Mouse (Mus musculus): Measurements from ENCODE around the gene Entpd3. TPM values are rescaled to one million over a fixed set of nuclear protein-coding genes. Genes with fewer than 3 reads are reported as not detected.

The Entpd3 gene
- polyA plus RNA-seq, 1 experiment from 2014 or later = 4.5 TPM

- Histone ChIP-seq H3K4me3 (ENCODE audit: low read length) (no peak overlapping the region), H3K9me3 (ENCODE audit: control insufficient read depth, low read length) (no peaks in the 10 kb centered on the region), H3K4me1 (ENCODE audit: control insufficient read depth, insufficient read depth, low read depth, low read length) (peaks cover 2% of the 10 kb centered on the region), H3K4me2 (ENCODE audit: low read length) (no peak overlapping the region), H3K36me3 (ENCODE audit: control insufficient read depth, insufficient read depth, low read length) (peaks cover 2% of the 10 kb centered on the region; the same call in 1 of the 2 replicates), H3K27ac (ENCODE audit: low read depth, low read length) (no peak overlapping the region), H3K9ac (ENCODE audit: low read depth, low read length) (peak overlapping the region; percentile 41; the same call in 1 of the 2 replicates), H3K27me3 (replicated peaks; ENCODE audit: control insufficient read depth, insufficient read depth, low read length) (no peaks in the 10 kb centered on the region)
- ATAC-seq = peak; percentile 45; the same call in 1 of the 2 replicates
- 8% methylated on average over 8 of the region's 8 CpGs for WGBS
These were observed 37.6 kb upstream of the Entpd3 start for GRCm38 (mm10) chr9:120502013-120502412.

- peaks cover 2% of the 10 kb centered on the region for H3K4me1 ChIP-seq (ENCODE audit: control insufficient read depth, insufficient read depth, low read depth, low read length)
- no peak overlapping the region for H3K9ac ChIP-seq (ENCODE audit: low read depth, low read length)
- no peak overlapping the region for H3K4me3 ChIP-seq (ENCODE audit: low read length)
- H3K27me3 ChIP-seq (replicated peaks; ENCODE audit: control insufficient read depth, insufficient read depth, low read length) = no peaks in the 10 kb centered on the region
- no peak overlapping the region for H3K4me2 ChIP-seq (ENCODE audit: low read length)
- H3K36me3 ChIP-seq (ENCODE audit: control insufficient read depth, insufficient read depth, low read length) = no peaks in the 10 kb centered on the region
- no peak for ATAC-seq
- H3K27ac ChIP-seq (ENCODE audit: low read depth, low read length) = no peak overlapping the region
- 71% methylated on average over 2 of the region's 2 CpGs for WGBS
- no peaks in the 10 kb centered on the region for H3K9me3 ChIP-seq (ENCODE audit: control insufficient read depth, low read length)
These were observed 35.2 kb upstream of the Entpd3 start for GRCm38 (mm10) chr9:120504423-120504822.

DNA sequence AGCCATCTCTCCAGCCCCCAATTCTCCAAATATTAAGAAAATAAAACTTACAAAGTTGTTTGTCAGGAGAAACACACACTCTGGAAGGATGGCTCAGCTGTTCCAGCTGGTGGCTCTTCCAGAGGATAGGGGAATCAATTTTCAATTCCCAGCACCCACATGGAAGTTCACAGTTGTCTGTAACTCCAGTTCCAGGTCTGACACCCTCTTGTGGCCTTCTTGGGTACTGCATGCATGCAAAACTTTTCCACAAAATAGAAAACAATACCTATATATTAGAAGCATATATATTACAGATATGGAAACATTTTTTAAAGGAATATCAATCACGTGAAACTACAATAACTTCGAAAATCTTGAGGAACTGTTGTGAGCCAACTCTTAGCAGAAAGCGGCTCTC lies 27.8 kb upstream of the Entpd3 start:
- WGBS = 88% methylated on average over 3 of the region's 3 CpGs
- H3K27ac ChIP-seq (ENCODE audit: low read depth, low read length) = no peak overlapping the region
- H3K4me2 ChIP-seq (ENCODE audit: low read length) = no peak overlapping the region
- H3K4me1 ChIP-seq (ENCODE audit: control insufficient read depth, insufficient read depth, low read depth, low read length) = no peaks in the 10 kb centered on the region
- no peak overlapping the region for H3K4me3 ChIP-seq (ENCODE audit: low read length)
- H3K36me3 ChIP-seq (ENCODE audit: control insufficient read depth, insufficient read depth, low read length) = no peaks in the 10 kb centered on the region
- H3K9me3 ChIP-seq (ENCODE audit: control insufficient read depth, low read length) = no peaks in the 10 kb centered on the region
- H3K9ac ChIP-seq (ENCODE audit: low read depth, low read length) = no peak overlapping the region
- no peak for ATAC-seq
- H3K27me3 ChIP-seq (replicated peaks; ENCODE audit: control insufficient read depth, insufficient read depth, low read length) = no peaks in the 10 kb centered on the region

DNA sequence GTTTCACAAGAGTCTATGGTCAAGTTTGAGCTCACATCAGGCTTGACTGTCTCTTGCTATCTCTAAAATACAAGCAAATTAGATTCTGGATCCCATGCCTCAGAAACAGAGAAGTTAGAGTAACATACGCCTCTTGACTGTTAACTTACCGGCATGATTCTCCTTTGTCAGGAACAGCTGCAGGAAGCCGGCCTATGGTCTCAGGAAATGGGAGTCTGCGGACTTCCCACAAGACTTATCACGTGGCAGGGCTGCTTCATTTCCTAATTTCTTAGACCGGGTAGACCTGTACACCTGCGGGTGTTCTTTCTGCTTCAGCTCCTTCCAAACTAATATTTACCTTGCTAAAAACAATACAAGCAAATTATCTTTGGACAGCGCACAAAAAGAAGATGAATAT lies 22.9 kb upstream of the Entpd3 start:
- Histone ChIP-seq H3K36me3 (ENCODE audit: control insufficient read depth, insufficient read depth, low read length) (no peaks in the 10 kb centered on the region), H3K27me3 (replicated peaks; ENCODE audit: control insufficient read depth, insufficient read depth, low read length) (no peaks in the 10 kb centered on the region), H3K4me1 (ENCODE audit: control insufficient read depth, insufficient read depth, low read depth, low read length) (no peaks in the 10 kb centered on the region), H3K4me2 (ENCODE audit: low read length) (no peak overlapping the region), H3K4me3 (ENCODE audit: low read length) (no peak overlapping the region), H3K27ac (ENCODE audit: low read depth, low read length) (no peak overlapping the region), H3K9ac (ENCODE audit: low read depth, low read length) (no peak overlapping the region), H3K9me3 (ENCODE audit: control insufficient read depth, low read length) (no peaks in the 10 kb centered on the region)
- ATAC-seq = no peak
- WGBS = 85% methylated on average over 8 of the region's 8 CpGs

- Histone ChIP-seq H3K36me3 (ENCODE audit: control insufficient read depth, insufficient read depth, low read length) (no peaks in the 10 kb centered on the region), H3K4me2 (ENCODE audit: low read length) (no peak overlapping the region), H3K4me1 (ENCODE audit: control insufficient read depth, insufficient read depth, low read depth, low read length) (no peaks in the 10 kb centered on the region), H3K9ac (ENCODE audit: low read depth, low read length) (no peak overlapping the region), H3K4me3 (ENCODE audit: low read length) (no peak overlapping the region), H3K27me3 (replicated peaks; ENCODE audit: control insufficient read depth, insufficient read depth, low read length) (no peaks in the 10 kb centered on the region), H3K9me3 (ENCODE audit: control insufficient read depth, low read length) (no peaks in the 10 kb centered on the region), H3K27ac (ENCODE audit: low read depth, low read length) (no peak overlapping the region)
- 79% methylated on average over 3 of the region's 3 CpGs for WGBS
- no peak for ATAC-seq
These were observed 20.7 kb upstream of the Entpd3 start for GRCm38 (mm10) chr9:120518946-120519345.

DNA sequence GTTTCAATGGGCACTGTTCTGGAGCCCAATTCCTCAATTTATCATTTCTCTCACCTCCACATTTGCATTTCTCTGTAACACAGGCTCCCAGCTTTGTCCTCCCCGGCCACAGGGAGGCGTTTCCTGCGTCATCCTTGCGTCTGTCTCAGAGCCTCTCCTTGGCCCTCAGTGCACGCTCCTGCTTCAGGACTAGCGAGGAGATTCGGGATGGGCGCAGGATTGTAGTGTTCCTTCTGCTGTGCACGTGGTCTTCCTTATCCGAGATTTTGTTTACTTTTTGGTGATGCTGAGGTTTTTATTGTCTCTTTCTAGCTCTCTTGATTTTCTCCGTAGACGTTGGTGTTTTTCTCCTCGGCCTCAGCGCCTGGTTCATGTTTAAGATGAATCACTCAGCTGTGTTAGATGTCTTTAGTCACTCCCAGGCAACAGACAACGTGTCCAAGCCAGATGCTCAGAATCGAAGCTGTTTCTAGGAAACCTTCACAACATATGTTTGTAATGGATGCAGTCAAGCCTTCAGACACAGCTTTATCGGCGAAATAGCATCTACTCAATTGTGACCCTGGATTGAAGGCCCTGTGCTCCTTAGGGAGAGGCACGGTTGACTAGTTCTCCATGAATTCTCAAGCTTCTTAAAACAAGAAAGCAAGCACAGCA lies 20.0 kb upstream of the Entpd3 start:
- Histone ChIP-seq H3K4me1 (ENCODE audit: control insufficient read depth, insufficient read depth, low read depth, low read length) (no peaks in the 10 kb centered on the region), H3K27me3 (replicated peaks; ENCODE audit: control insufficient read depth, insufficient read depth, low read length) (no peaks in the 10 kb centered on the region), H3K9ac (ENCODE audit: low read depth, low read length) (no peak overlapping the region), H3K9me3 (ENCODE audit: control insufficient read depth, low read length) (no peaks in the 10 kb centered on the region), H3K4me2 (ENCODE audit: low read length) (no peak overlapping the region), H3K36me3 (ENCODE audit: control insufficient read depth, insufficient read depth, low read length) (no peaks in the 10 kb centered on the region), H3K27ac (ENCODE audit: low read depth, low read length) (no peak overlapping the region), H3K4me3 (ENCODE audit: low read length) (no peak overlapping the region)
- no peak for ATAC-seq
- WGBS = 43% methylated on average over 19 of the region's 19 CpGs

DNA sequence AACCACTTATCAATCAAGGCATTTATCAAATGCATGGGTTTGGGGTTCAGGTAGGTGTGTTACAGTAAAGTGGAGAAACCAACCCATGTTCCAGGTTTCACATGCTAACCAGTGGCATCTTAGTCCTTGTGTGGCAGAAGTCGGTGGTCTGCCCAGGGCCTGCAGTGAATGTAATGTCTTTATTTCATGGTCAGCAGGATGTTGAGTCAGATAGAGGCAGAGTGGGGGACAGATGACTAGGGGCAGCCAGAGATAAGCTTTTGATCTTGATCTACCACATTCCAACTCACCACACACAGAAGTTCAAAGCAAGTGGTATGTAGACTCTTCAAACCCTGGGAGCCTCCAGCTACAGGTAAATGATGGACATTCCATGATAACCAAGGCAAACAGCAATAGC lies 18.5 kb upstream of the Entpd3 start:
- H3K9me3 ChIP-seq (ENCODE audit: control insufficient read depth, low read length) = no peaks in the 10 kb centered on the region
- no peaks in the 10 kb centered on the region for H3K27me3 ChIP-seq (replicated peaks; ENCODE audit: control insufficient read depth, insufficient read depth, low read length)
- ATAC-seq = no peak
- 94% methylated on average over 1 of the region's 1 CpGs for WGBS
- H3K36me3 ChIP-seq (ENCODE audit: control insufficient read depth, insufficient read depth, low read length) = no peaks in the 10 kb centered on the region
- H3K4me3 ChIP-seq (ENCODE audit: low read length) = no peak overlapping the region
- H3K4me1 ChIP-seq (ENCODE audit: control insufficient read depth, insufficient read depth, low read depth, low read length) = no peaks in the 10 kb centered on the region
- H3K9ac ChIP-seq (ENCODE audit: low read depth, low read length) = no peak overlapping the region
- H3K27ac ChIP-seq (ENCODE audit: low read depth, low read length) = no peak overlapping the region
- no peak overlapping the region for H3K4me2 ChIP-seq (ENCODE audit: low read length)

- Histone ChIP-seq H3K27ac (ENCODE audit: low read depth, low read length) (no peak overlapping the region), H3K27me3 (replicated peaks; ENCODE audit: control insufficient read depth, insufficient read depth, low read length) (no peaks in the 10 kb centered on the region), H3K4me2 (ENCODE audit: low read length) (no peak overlapping the region), H3K4me3 (ENCODE audit: low read length) (no peak overlapping the region), H3K9me3 (ENCODE audit: control insufficient read depth, low read length) (no peaks in the 10 kb centered on the region), H3K4me1 (ENCODE audit: control insufficient read depth, insufficient read depth, low read depth, low read length) (no peaks in the 10 kb centered on the region), H3K36me3 (ENCODE audit: control insufficient read depth, insufficient read depth, low read length) (no peaks in the 10 kb centered on the region), H3K9ac (ENCODE audit: low read depth, low read length) (no peak overlapping the region)
- WGBS = 56% methylated on average over 4 of the region's 4 CpGs
- ATAC-seq = no peak
These were observed 12.3 kb upstream of the Entpd3 start for GRCm38 (mm10) chr9:120527270-120527669.

- Histone ChIP-seq H3K4me1 (ENCODE audit: control insufficient read depth, insufficient read depth, low read depth, low read length) (no peaks in the 10 kb centered on the region), H3K27me3 (replicated peaks; ENCODE audit: control insufficient read depth, insufficient read depth, low read length) (no peaks in the 10 kb centered on the region), H3K4me3 (ENCODE audit: low read length) (no peak overlapping the region), H3K9me3 (ENCODE audit: control insufficient read depth, low read length) (no peaks in the 10 kb centered on the region), H3K9ac (ENCODE audit: low read depth, low read length) (no peak overlapping the region), H3K36me3 (ENCODE audit: control insufficient read depth, insufficient read depth, low read length) (no peaks in the 10 kb centered on the region), H3K4me2 (ENCODE audit: low read length) (no peak overlapping the region), H3K27ac (ENCODE audit: low read depth, low read length) (no peak overlapping the region)
- WGBS = 91% methylated on average over 8 of the region's 8 CpGs
- no peak for ATAC-seq
These were observed 11.7 kb upstream of the Entpd3 start for GRCm38 (mm10) chr9:120527919-120528318.

Data from hindbrain, embryonic 16.5 days (tissue).